Mouse (Mus musculus) small intestine, adult 2 months (tissue): ENCODE results near the gene Dgkh. TPM values are rescaled to one million over a fixed set of nuclear protein-coding genes. Genes with fewer than 3 reads are reported as not detected.

Experiments
- H3K27ac ChIP-seq: fragments of 200-500 bp; 2 replicates; pipeline ENCODE4 v1.5.1; 2012; ENCODE audit warnings: low read depth, low read length, control low read depth, inconsistent platforms; ENCODE audit not compliant: insufficient read depth
- H3K27me3 ChIP-seq: fragments of 200-500 bp; 2 replicates; pipeline ENCODE4 v1.6.1; 2012; ENCODE audit warnings: mild to moderate bottlenecking, moderate library complexity, low read length, inconsistent platforms; ENCODE audit not compliant: control insufficient read depth, insufficient read depth
- H3K36me3 ChIP-seq: fragments of 200-500 bp; 2 replicates; pipeline ENCODE4 v1.6.1; 2012; ENCODE audit warnings: mild to moderate bottlenecking, low read length, control low read depth, inconsistent platforms; ENCODE audit not compliant: control insufficient read depth, insufficient read depth
- H3K4me1 ChIP-seq: fragments of 200-500 bp; 2 replicates; pipeline ENCODE4 v1.6.1; 2012; ENCODE audit warnings: low read length, inconsistent platforms, mixed read lengths; ENCODE audit not compliant: control insufficient read depth, insufficient read depth, insufficient read length
- H3K4me3 ChIP-seq: fragments of 200-500 bp; 2 replicates; pipeline ENCODE4 v1.5.1; 2012; ENCODE audit warnings: low read depth, mild to moderate bottlenecking, control low read depth, inconsistent platforms, low read length, moderate library complexity
- CTCF ChIP-seq: fragments of 200-500 bp; IDR thresholded peaks from 2 replicates; pipeline ENCODE4 v1.5.1; 2012; ENCODE audit warnings: low read depth, mild to moderate bottlenecking, control low read depth, inconsistent platforms, low read length, moderate library complexity, mixed read lengths; ENCODE audit not compliant: insufficient replicate concordance, insufficient read length; ENCODE audit errors: extremely low read depth
- POLR2A ChIP-seq: fragments of 200-500 bp; IDR thresholded peaks from 2 replicates; pipeline ENCODE4 v1.6.1; 2012; ENCODE audit warnings: low read depth, mild to moderate bottlenecking, control low read depth, inconsistent platforms, low read length, moderate library complexity
- WGBS: fragments of 180-500 bp; shearing (Covaris S2); methylation state at CpG from one replicate; pipeline ENCODE4 v1.1.7; 2018; 5-methylcytosine and 5-hydroxymethylcytosine counted together
- polyA plus RNA-seq: library from polyadenylated mRNA; depleted of rRNA; stranded (reverse); fragments of >200 nt; gene quantifications from 2 replicates; pipeline ENCODE4 v1.2.3, GENCODE M21; 2012

Gene Dgkh
- polyA plus RNA-seq, 1 experiment = 0.60 TPM

DNA sequence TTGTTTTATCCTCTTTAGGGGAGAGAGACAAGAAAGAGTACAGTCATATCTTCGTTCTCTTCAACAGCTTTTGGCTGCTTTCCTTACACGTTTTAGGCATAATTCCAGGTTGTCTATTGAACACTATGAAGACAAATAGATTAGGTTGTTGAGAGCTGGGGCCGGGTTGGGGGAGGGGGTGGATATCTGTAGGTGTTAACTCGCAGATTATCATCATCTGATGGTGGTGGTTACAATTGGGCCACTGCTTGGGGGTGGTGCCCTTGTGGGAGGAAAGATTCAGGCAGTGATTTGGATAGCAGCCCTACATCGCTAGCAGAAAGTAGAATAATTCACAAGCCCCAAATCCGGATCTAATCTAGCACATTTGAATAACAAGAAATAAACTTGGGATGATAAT, 195.0 kb downstream of the Dgkh start:
- 0 out of 2 replicates have a peak overlapping the region, but pooled peaks have one; percentile 4 for H3K27ac ChIP-seq
- 39% methylated on average over 6 of the region's 6 CpGs for WGBS
- no peaks in the 10 kb centered on the region for H3K36me3 ChIP-seq
- peaks cover 5% of the 10 kb centered on the region; the same call in 1 of the 2 replicates for H3K4me1 ChIP-seq
- no peaks in the 10 kb centered on the region for H3K27me3 ChIP-seq
- TF ChIP-seq CTCF = no peak
- no peak for TF ChIP-seq POLR2A
- no peak overlapping the region for H3K4me3 ChIP-seq

GRCm38 (mm10) chr14:78536281-78537165, 196.1 kb downstream of the Dgkh start, which contains the start of gene Akap11:
Gene Akap11, minus strand, starts transcription at chr14:78536808.
- Histone ChIP-seq H3K36me3 (no peaks in the 10 kb centered on the region), H3K4me1 (peaks cover 8% of the 10 kb centered on the region; the same call in 1 of the 2 replicates), H3K27me3 (no peaks in the 10 kb centered on the region), H3K4me3 (peak within 1 kb of the TSS; percentile 92), H3K27ac (peak within 1 kb of the TSS; percentile 79)
- WGBS = under 1% methylated on average over 82 of the region's 82 CpGs
- no peak for TF ChIP-seq CTCF
- peak; percentile 66 for TF ChIP-seq POLR2A

DNA sequence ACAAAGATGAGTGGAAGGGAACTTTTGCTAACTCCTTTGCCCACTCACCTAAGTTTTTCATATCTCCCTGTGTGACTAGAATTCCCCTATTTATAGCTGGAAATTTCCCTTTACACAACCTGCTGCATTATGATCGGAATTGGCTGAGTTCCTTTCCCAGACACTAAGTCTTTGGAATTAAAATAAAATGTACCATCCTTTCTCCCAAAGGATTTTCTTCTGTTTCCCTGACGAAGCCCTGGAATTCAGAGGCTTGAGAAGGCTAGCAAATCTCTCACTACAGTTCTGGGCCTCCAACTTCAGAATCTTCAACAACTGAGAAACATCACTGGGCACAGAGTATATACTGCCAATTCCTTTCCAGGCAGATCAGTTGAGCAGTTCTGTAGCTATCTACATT, 197.2 kb downstream of the Dgkh start:
- peaks cover 8% of the 10 kb centered on the region; the same call in 1 of the 2 replicates for H3K4me1 ChIP-seq
- H3K36me3 ChIP-seq = no peaks in the 10 kb centered on the region
- H3K4me3 ChIP-seq = no peak overlapping the region
- no peak for TF ChIP-seq POLR2A
- TF ChIP-seq CTCF = no peak
- no peaks in the 10 kb centered on the region for H3K27me3 ChIP-seq
- H3K27ac ChIP-seq = no peak overlapping the region
- WGBS = 57% methylated on average over 2 of the region's 2 CpGs

DNA sequence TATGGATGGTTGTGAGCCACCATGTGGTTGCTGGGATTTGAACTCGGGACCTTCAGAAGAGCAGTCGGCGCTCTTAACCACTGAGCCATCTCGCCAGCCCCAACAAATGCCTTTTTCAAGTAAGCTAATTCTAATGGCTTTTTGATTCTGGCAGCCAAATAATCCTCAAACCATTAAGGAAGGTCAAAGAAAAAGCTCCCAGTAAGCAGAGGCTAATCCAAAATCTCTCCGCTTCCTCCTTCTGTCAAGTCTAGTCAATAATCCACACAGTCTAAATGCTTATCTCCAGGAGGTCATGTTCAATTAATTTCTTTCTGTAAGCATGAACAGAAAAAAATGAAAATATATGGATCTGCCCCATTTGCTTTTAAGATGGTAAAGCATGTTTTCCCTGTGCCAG, 197.9 kb downstream of the Dgkh start:
- WGBS = 97% methylated on average over 5 of the region's 5 CpGs

GRCm38 (mm10) chr14:78533701-78534100, 198.9 kb downstream of the Dgkh start:
- TF ChIP-seq CTCF (no peak), POLR2A (no peak)
- H3K27ac ChIP-seq = no peak overlapping the region
- no peaks in the 10 kb centered on the region for H3K36me3 ChIP-seq
- H3K4me1 ChIP-seq = peaks cover 16% of the 10 kb centered on the region; the same call in 1 of the 2 replicates
- no peaks in the 10 kb centered on the region for H3K27me3 ChIP-seq
- WGBS = 84% methylated on average over 3 of the region's 3 CpGs
- H3K4me3 ChIP-seq = no peak overlapping the region

More for the DNA sequence above, 197.9 kb downstream of the Dgkh start:
- Histone ChIP-seq H3K36me3 (no peaks in the 10 kb centered on the region), H3K4me3 (no peak overlapping the region), H3K27ac (no peak overlapping the region), H3K4me1 (peaks cover 8% of the 10 kb centered on the region; the same call in 1 of the 2 replicates), H3K27me3 (no peaks in the 10 kb centered on the region)
- TF ChIP-seq POLR2A (no peak), CTCF (no peak)

DNA sequence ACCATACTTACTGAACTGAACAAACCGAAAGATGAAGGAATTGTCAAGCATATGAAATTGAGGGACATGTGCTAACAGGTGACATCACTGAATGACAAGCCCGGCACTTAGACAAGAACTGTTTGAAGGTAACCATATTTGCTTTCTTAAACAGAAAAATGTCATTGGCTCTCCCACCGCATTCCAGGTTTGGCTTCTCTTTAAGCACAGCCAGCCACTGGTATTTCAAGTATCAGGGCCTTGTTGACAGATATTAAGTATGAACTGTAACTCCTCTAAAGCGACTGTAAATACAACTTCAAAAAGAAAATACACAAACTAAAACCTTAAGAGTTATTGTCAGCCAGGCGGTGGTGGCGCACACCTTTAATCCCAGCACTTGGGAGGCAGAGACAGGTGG, 200.2 kb downstream of the Dgkh start:
- H3K36me3 ChIP-seq = no peaks in the 10 kb centered on the region
- TF ChIP-seq CTCF (no peak), POLR2A (no peak)
- no peak overlapping the region for H3K4me3 ChIP-seq
- H3K4me1 ChIP-seq = peaks cover 15% of the 10 kb centered on the region; the same call in 1 of the 2 replicates
- no peaks in the 10 kb centered on the region for H3K27me3 ChIP-seq
- WGBS = 80% methylated on average over 6 of the region's 6 CpGs
- H3K27ac ChIP-seq = no peak overlapping the region

- 78% methylated on average over 3 of the region's 3 CpGs for WGBS
- H3K36me3 ChIP-seq = no peaks in the 10 kb centered on the region
- H3K4me3 ChIP-seq = no peak overlapping the region
- peaks cover 28% of the 10 kb centered on the region for H3K4me1 ChIP-seq
- no peaks in the 10 kb centered on the region for H3K27me3 ChIP-seq
- TF ChIP-seq POLR2A (no peak), CTCF (no peak)
- H3K27ac ChIP-seq = no peak overlapping the region
Observed at GRCm38 (mm10) chr14:78530256-78530655, 202.3 kb downstream of the Dgkh start.
